Mouse (Mus musculus): Measurements from ENCODE around the gene Zbtb16. TPM values are rescaled to one million over a fixed set of nuclear protein-coding genes. Genes with fewer than 3 reads are reported as not detected.

The Zbtb16 gene
- polyA plus RNA-seq, 1 experiment: 1.2 TPM

GRCm38 (mm10) chr9:48641636-48642035, 194.4 kb downstream of the Zbtb16 start:
- WGBS: 89% methylated on average over 8 of the region's 8 CpGs
- DNase-seq (ENCODE audit: low read depth, low spot score): no peak

- 54% methylated on average over 8 of the region's 8 CpGs for WGBS
- DNase-seq (ENCODE audit: low read depth, low spot score): no peak
These were observed 195.1 kb downstream of the Zbtb16 start for GRCm38 (mm10) chr9:48640881-48641280.

GRCm38 (mm10) chr9:48638176-48638803, 197.7 kb downstream of the Zbtb16 start:
- no peak for DNase-seq (ENCODE audit: low read depth, low spot score)
- 38% methylated on average over 15 of the region's 15 CpGs for WGBS

GRCm38 (mm10) chr9:48637161-48637560, 198.9 kb downstream of the Zbtb16 start:
- no peak for DNase-seq (ENCODE audit: low read depth, low spot score)
- 86% methylated on average over 7 of the region's 7 CpGs for WGBS

DNA sequence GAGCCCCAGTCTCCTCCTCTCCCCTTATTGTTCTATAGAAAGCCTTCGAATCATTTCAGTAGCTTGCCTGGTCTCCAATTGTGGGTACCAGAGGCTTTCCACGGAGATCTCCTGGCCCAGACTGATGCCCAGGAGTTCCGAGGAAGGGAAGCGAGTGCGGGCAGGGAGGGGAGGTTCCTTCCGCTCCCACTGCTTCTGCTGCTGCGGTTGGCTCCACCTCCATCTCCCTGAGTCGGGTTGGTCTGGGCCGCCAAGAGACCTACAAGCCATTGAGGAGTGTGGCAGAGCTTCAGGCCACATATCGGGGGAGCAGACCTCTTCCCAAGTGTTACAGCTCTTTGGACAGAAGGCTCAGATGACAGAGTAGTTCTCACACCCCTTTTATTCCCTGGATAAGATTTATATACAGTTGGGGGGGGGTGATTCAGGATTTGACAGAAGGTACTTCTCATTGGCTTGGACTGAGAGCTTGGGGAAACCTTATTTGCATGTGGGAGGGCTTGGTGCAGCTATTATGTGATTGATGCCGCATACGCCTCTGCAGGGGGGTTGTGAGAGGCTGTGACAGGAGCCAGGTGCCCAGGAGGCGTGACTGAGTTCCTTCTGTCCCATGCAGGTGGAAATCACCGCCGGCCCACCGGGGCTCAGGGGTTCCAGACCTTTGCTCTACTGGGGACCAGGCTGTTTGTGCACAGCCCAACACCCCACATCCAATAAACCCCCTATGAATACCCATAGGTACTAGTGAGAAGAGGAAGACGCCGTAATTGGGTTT, 200.3 kb downstream of the Zbtb16 start:
- no peak for DNase-seq (ENCODE audit: low read depth, low spot score)
- WGBS: 36% methylated on average over 18 of the region's 18 CpGs

DNA sequence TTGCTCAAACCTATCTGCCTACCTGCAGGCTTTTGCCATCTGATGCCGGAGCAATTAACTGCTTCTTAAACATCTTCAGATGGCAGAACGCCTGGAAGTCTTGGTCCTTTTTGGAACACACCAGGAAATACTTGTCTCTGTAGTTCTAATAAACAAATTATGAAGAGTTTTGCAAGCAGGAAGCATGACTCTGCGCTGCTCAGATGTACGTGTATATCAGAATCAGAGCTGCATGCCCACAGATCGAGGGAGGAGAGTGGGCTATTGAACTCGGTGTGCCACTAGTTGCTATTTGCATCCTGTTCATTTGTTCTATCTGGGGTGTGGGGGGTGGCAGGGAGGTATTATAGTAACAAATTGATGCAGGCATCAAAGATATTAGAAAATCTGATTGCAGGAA, 202.9 kb downstream of the Zbtb16 start:
- no peak for DNase-seq (ENCODE audit: low read depth, low spot score)
- WGBS: 65% methylated on average over 6 of the region's 6 CpGs

DNA sequence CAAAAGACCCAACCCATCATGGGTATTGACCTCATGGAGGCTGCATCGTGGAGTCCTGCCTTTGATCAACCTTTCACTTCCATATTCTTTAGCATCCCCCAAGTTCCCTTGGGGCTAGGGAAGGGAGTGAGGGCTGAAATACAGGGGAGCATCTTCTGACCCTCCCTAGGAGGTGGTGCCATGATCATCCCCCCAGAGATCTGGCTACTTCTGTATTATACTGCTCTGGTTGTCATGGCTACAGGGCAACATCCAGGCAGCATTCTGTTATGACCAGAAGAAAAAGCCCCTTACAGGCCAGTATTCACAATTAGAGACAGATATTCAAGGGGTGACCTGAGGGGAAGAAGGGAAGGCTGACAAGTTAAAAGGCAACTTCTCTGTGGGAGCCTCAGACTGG, 216.8 kb downstream of the Zbtb16 start:
- WGBS: 56% methylated on average over 1 of the region's 1 CpGs
- no peak for DNase-seq (ENCODE audit: low read depth, low spot score)

GRCm38 (mm10) chr9:48618589-48618988, 217.4 kb downstream of the Zbtb16 start:
- peak; percentile 40 for DNase-seq (ENCODE audit: low read depth, low spot score)
- 17% methylated on average over 6 of the region's 6 CpGs for WGBS

GRCm38 (mm10) chr9:48618111-48618510, 217.9 kb downstream of the Zbtb16 start:
- 66% methylated on average over 8 of the region's 8 CpGs for WGBS
- DNase-seq (ENCODE audit: low read depth, low spot score): no peak

DNA sequence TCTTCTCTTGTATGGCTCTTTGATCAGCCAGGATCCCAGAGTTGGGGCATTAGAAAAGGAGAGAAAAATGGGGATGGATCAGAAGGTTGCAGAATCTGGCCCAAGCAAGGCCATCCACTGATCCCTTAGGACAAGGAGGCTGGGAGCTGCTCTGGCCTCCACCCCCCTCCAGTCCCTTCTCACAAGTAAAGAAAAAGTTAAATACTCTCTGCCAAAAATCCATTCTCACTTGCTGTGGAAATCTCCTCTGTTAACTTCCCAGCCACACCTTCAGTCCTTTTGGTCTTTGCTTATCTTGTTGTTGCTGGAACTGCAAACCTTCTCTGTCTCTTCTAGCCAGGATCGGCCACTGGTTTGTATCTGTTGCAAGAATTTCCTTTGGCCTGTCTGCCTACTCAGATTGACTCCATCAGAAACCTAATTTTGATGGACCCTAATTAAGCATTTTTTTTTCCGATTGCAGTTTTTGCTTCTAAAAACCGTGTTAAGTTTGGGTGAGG, 218.5 kb downstream of the Zbtb16 start:
- 66% methylated on average over 3 of the region's 3 CpGs for WGBS
- no peak for DNase-seq (ENCODE audit: low read depth, low spot score)

- no peak for DNase-seq (ENCODE audit: low read depth, low spot score)
- WGBS: 68% methylated on average over 4 of the region's 4 CpGs
These were observed 222.8 kb downstream of the Zbtb16 start for GRCm38 (mm10) chr9:48613221-48613620.

- WGBS: 69% methylated on average over 5 of the region's 5 CpGs
- DNase-seq (ENCODE audit: low read depth, low spot score): no peak
These were observed 223.5 kb downstream of the Zbtb16 start for GRCm38 (mm10) chr9:48612542-48612941.

GRCm38 (mm10) chr9:48611032-48611431, 225.0 kb downstream of the Zbtb16 start:
- WGBS: 4% methylated on average over 1 of the region's 1 CpGs

DNA sequence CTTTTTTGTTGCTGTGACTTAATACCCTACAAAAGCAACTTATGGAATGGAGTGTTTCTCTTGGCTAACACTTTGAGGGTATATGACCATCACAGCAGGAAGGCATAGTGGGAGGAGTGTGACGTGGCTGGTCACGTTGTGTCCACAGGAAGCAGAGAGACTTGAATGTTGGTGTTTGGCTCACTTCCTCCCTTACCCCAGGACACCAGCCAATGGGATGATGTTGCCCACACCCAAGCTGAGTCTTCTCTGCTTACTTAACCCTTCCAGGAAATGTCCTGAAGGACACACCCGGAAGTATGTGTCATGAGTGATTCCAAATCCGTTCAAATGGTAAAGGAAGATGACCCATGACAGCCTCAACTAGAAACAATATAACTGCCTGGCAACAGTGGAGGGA, 226.3 kb downstream of the Zbtb16 start:
- no peak for DNase-seq (ENCODE audit: low read depth, low spot score)
- WGBS: 34% methylated on average over 4 of the region's 4 CpGs

More at GRCm38 (mm10) chr9:48611032-48611431, 225.0 kb downstream of the Zbtb16 start:
- no peak for DNase-seq (ENCODE audit: low read depth, low spot score)

- 58% methylated on average over 7 of the region's 7 CpGs for WGBS
- no peak for DNase-seq (ENCODE audit: low read depth, low spot score)
These were observed 228.6 kb downstream of the Zbtb16 start for GRCm38 (mm10) chr9:48607417-48607816.

DNA sequence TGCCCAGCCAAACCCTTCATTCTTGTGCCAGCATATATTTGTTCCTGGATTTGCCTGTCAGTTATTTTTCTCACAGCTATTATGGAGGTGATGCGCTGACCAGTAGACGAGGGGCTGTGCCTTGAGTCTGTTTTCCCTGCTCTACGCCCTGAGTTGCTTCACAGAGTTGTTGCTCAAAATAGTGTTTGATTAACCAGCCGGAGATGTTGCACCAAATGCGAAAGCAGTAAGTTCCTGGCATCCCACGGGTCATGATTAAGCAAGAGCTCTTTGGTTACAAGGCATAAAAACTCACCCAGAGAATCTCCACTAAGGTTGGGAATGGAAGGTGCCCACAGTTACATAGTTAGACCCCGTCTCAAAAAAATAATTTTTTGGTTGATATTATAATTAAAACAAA, 229.9 kb downstream of the Zbtb16 start:
- WGBS: 82% methylated on average over 7 of the region's 7 CpGs
- DNase-seq (ENCODE audit: low read depth, low spot score): no peak

GRCm38 (mm10) chr9:48605697-48606096, 230.3 kb downstream of the Zbtb16 start:
- WGBS: 94% methylated on average over 5 of the region's 5 CpGs
- no peak for DNase-seq (ENCODE audit: low read depth, low spot score)

GRCm38 (mm10) chr9:48604939-48605598, 231.0 kb downstream of the Zbtb16 start, which contains the start of gene Nnmt:
Nnmt (minus strand) TSS chr9:48605153.
- DNase-seq (ENCODE audit: low read depth, low spot score): no peak

More at GRCm38 (mm10) chr9:48604939-48605598, 231.0 kb downstream of the Zbtb16 start, which contains the start of gene Nnmt:
- 16% methylated on average over 8 of the region's 8 CpGs for WGBS
